Mouse (Mus musculus) MEL (cell line): ENCODE data around the gene Efhd2.

ENCODE experiments used
- CTCF ChIP-seq, 3 experiments: IDR thresholded peaks in 2 of 3; conservative IDR thresholded peaks in 1 of 3; 2 replicates each; pipeline ENCODE4 v1.5.1; 2011 to 2012; ENCODE audit warnings: low read length in 3 of 3, low read depth in 2 of 3, mild to moderate bottlenecking in 2 of 3, improper control_type of control experiment in 1 of 3, inconsistent platforms in 1 of 3, mixed read lengths in 1 of 3, moderate library complexity in 1 of 3; ENCODE audit not compliant: control insufficient read depth in 1 of 3, insufficient read depth in 1 of 3, poor library complexity in 1 of 3, severe bottlenecking in 1 of 3
- EP300 ChIP-seq, 2 experiments: IDR thresholded peaks; 2 replicates each; pipeline ENCODE4 v1.6.1; 2011; ENCODE audit warnings: improper control_type of control experiment in 2 of 2, low read length in 2 of 2, low read depth in 1 of 2, mild to moderate bottlenecking in 1 of 2
- ETS1 ChIP-seq: IDR thresholded peaks from 2 replicates; pipeline ENCODE4 v1.6.1; 2012; ENCODE audit warnings: low read depth, mild to moderate bottlenecking, inconsistent platforms, low read length, improper control_type of control experiment, moderate library complexity
- JUND ChIP-seq: IDR thresholded peaks from 2 replicates; pipeline ENCODE4 v1.6.1; 2011; ENCODE audit warnings: low read depth, mild to moderate bottlenecking, improper control_type of control experiment, low read length
- KAT2A ChIP-seq: conservative IDR thresholded peaks from 2 replicates; pipeline ENCODE4 v1.6.1; 2012; ENCODE audit warnings: low read depth, low read length, improper control_type of control experiment, inconsistent platforms
- MAZ ChIP-seq: IDR thresholded peaks from 2 replicates; pipeline ENCODE4 v1.6.1; 2012; ENCODE audit warnings: low read depth, mild to moderate bottlenecking, inconsistent platforms, low read length, improper control_type of control experiment
- MXI1 ChIP-seq: IDR thresholded peaks from 2 replicates; pipeline ENCODE4 v1.6.1; 2011; ENCODE audit warnings: mild to moderate bottlenecking, low read depth, low read length, improper control_type of control experiment
- NELFE ChIP-seq: IDR thresholded peaks from 2 replicates; pipeline ENCODE4 v1.6.1; 2011; ENCODE audit warnings: low read depth, low read length, improper control_type of control experiment
- POLR2A ChIP-seq, 2 experiments: IDR thresholded peaks; 2 replicates each; pipeline ENCODE4 v1.6.1; 2011 to 2012; ENCODE audit warnings: low read length in 2 of 2, mild to moderate bottlenecking in 2 of 2, control low read depth in 1 of 2, improper control_type of control experiment in 1 of 2, low read depth in 1 of 2, moderate library complexity in 1 of 2; ENCODE audit not compliant: control insufficient read depth in 1 of 2, insufficient read depth in 1 of 2, poor library complexity in 1 of 2
- SMC3 ChIP-seq: IDR thresholded peaks from 2 replicates; pipeline ENCODE4 v1.6.1; 2011; ENCODE audit warnings: low read depth, low read length, improper control_type of control experiment

DNA sequence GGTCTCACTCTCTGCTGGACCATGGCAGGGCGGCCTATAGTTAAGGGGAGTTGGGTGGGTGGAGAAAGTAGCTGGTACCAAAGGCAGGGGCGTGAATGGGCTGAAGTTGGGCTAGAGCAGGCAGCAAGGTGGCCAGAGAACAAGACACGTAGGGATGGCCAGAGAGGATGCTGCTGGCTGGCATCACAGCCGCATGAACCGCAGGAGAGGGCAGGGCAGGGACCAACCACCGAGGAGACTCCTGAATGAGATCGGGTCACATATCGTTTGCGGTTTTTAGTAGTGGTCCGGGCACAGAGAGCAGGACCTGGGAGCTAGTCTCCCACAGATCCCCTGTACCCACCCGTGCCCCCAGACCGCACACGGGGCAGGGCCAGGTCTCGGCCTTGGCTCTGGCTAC lies 15.4 kb downstream of the Efhd2 start:
- TF ChIP-seq POLR2A (IDR thresholded peaks at IDR 0.05; ENCODE audit: control insufficient read depth in 1 of 2, insufficient read depth in 1 of 2, low read depth in 1 of 2, low read length in 2 of 2, poor library complexity in 1 of 2), result no peak
- TF ChIP-seq KAT2A, result no peak
- no peak for TF ChIP-seq SMC3
- no peak for TF ChIP-seq CTCF (IDR thresholded peaks at IDR 0.05 in 2 of 3, conservative IDR thresholded peaks at IDR 0.05 in 1 of 3; ENCODE audit: control insufficient read depth in 1 of 3, insufficient read depth in 1 of 3, low read depth in 2 of 3, low read length in 3 of 3, poor library complexity in 1 of 3, severe bottlenecking in 1 of 3)
- TF ChIP-seq NELFE, result no peak
- no peak for TF ChIP-seq MXI1
- TF ChIP-seq EP300 (IDR thresholded peaks at IDR 0.05; ENCODE audit: low read depth in 1 of 2, low read length in 2 of 2), result no peak
- no peak for TF ChIP-seq JUND
- TF ChIP-seq MAZ, result no peak
- no peak for TF ChIP-seq ETS1
